Mouse (Mus musculus): Measurements from ENCODE around the gene Selenoh. TPM values are rescaled to one million over a fixed set of nuclear protein-coding genes. Genes with fewer than 3 reads are reported as not detected.
A peak's percentile ranks its signal among the peaks of the same experiment; 100 is the strongest.
"Not testable (repeated sequence)": the region's sequence is repeated elsewhere in the genome, so short reads cannot be mapped to it uniquely, and the experiment has no call there.

Selenoh gene
- polyA plus RNA-seq, 2 experiments: 224 to 274 TPM

GRCm38 (mm10) chr2:84682605-84683183 lies 12.1 kb upstream of the Selenoh start:
- Histone ChIP-seq H3K4me2 (replicated peaks; ENCODE audit: low read depth, low read length, severe bottlenecking) (no peak overlapping the region), H3K4me1 (ENCODE audit: control insufficient read depth, insufficient read depth, low read length) (peaks cover 5% of the 10 kb centered on the region; the same call in 1 of the 2 replicates), H3K27me3 (ENCODE audit: control insufficient read depth, insufficient read depth, low read length) (no peaks in the 10 kb centered on the region), H3K4me3 (replicated peaks; ENCODE audit: low read length) (no peak overlapping the region), H3K27ac (replicated peaks; ENCODE audit: low read depth, low read length) (no peak overlapping the region), H3K9me3 (ENCODE audit: control insufficient read depth, low read length) (no peaks in the 10 kb centered on the region), H3K9ac (ENCODE audit: low read depth, low read length, severe bottlenecking) (no peak overlapping the region), H3K36me3 (ENCODE audit: control insufficient read depth, insufficient read depth, low read length) (peaks cover 42% of the 10 kb centered on the region)
- WGBS: 79% methylated on average over 6 of the region's 6 CpGs
- ATAC-seq (ENCODE audit: low FRiP score, low read depth): no peak
- DNase-seq (ENCODE audit: low spot score): no peak
- TF ChIP-seq POLR2A (IDR thresholded peaks at IDR 0.05; ENCODE audit: borderline replicate concordance, extremely low read depth, insufficient read depth, insufficient read length): no peak

- no peaks in the 10 kb centered on the region for H3K9me3 ChIP-seq (ENCODE audit: control insufficient read depth, low read length)
- no peaks in the 10 kb centered on the region for H3K27me3 ChIP-seq (ENCODE audit: control insufficient read depth, insufficient read depth, low read length)
- H3K27ac ChIP-seq (replicated peaks; ENCODE audit: low read depth, low read length): peak within 1 kb of the TSS; percentile 52; the same call in 1 of the 2 replicates
- H3K4me1 ChIP-seq (ENCODE audit: control insufficient read depth, insufficient read depth, low read length): peaks cover 12% of the 10 kb centered on the region
- H3K9ac ChIP-seq (ENCODE audit: low read depth, low read length, severe bottlenecking): peak within 1 kb of the TSS; percentile 80
- peaks cover 37% of the 10 kb centered on the region for H3K36me3 ChIP-seq (ENCODE audit: control insufficient read depth, insufficient read depth, low read length)
- peak within 1 kb of the TSS; percentile 70 for H3K4me2 ChIP-seq (replicated peaks; ENCODE audit: low read depth, low read length, severe bottlenecking)
- no peak for TF ChIP-seq POLR2A (IDR thresholded peaks at IDR 0.05; ENCODE audit: borderline replicate concordance, extremely low read depth, insufficient read depth, insufficient read length)
- H3K4me3 ChIP-seq (replicated peaks; ENCODE audit: low read length): peak within 1 kb of the TSS; percentile 96
- ATAC-seq (ENCODE audit: low FRiP score, low read depth): no peak
- 17% methylated on average over 8 of the region's 8 CpGs for WGBS
- no peak for DNase-seq (ENCODE audit: low spot score)
Observed at GRCm38 (mm10) chr2:84679016-84679415, 8.4 kb upstream of the Selenoh start, which contains the start of gene Tmx2. Tmx2 (minus strand) TSS chr2:84679140.

- no peaks in the 10 kb centered on the region for H3K9me3 ChIP-seq (ENCODE audit: control insufficient read depth, low read length)
- peak within 1 kb of the TSS; percentile 96 for H3K4me3 ChIP-seq (replicated peaks; ENCODE audit: low read length)
- peaks cover 12% of the 10 kb centered on the region for H3K4me1 ChIP-seq (ENCODE audit: control insufficient read depth, insufficient read depth, low read length)
- peak; percentile 100 for ATAC-seq (ENCODE audit: low FRiP score, low read depth)
- DNase-seq (ENCODE audit: low spot score): peak; percentile 100
- H3K4me2 ChIP-seq (replicated peaks; ENCODE audit: low read depth, low read length, severe bottlenecking): peak within 1 kb of the TSS; percentile 70
- WGBS: under 1% methylated on average over 41 of the region's 44 CpGs
- peak within 1 kb of the TSS; percentile 52; the same call in 1 of the 2 replicates for H3K27ac ChIP-seq (replicated peaks; ENCODE audit: low read depth, low read length)
- H3K27me3 ChIP-seq (ENCODE audit: control insufficient read depth, insufficient read depth, low read length): no peaks in the 10 kb centered on the region
- peak within 1 kb of the TSS; percentile 80 for H3K9ac ChIP-seq (ENCODE audit: low read depth, low read length, severe bottlenecking)
- H3K36me3 ChIP-seq (ENCODE audit: control insufficient read depth, insufficient read depth, low read length): peaks cover 42% of the 10 kb centered on the region
- TF ChIP-seq POLR2A (IDR thresholded peaks at IDR 0.05; ENCODE audit: borderline replicate concordance, extremely low read depth, insufficient read depth, insufficient read length): peak; percentile 30; the same call in 1 of the 2 replicates
Observed at GRCm38 (mm10) chr2:84677968-84678880, 7.7 kb upstream of the Selenoh start, which contains the start of the genes Gm28635 and Med19. Gm28635 (minus strand) TSS chr2:84678041. Med19 (plus strand) TSS chr2:84678402.

GRCm38 (mm10) chr2:84677270-84677967 lies 6.8 kb upstream of the Selenoh start:
- DNase-seq (ENCODE audit: low spot score) (no peak), ATAC-seq (ENCODE audit: low FRiP score, low read depth) (peak; percentile 46)
- Histone ChIP-seq H3K4me2 (replicated peaks; ENCODE audit: low read depth, low read length, severe bottlenecking) (peak overlapping the region; percentile 66), H3K4me3 (replicated peaks; ENCODE audit: low read length) (peak overlapping the region; percentile 96), H3K27ac (replicated peaks; ENCODE audit: low read depth, low read length) (no peak overlapping the region), H3K4me1 (ENCODE audit: control insufficient read depth, insufficient read depth, low read length) (peaks cover 12% of the 10 kb centered on the region), H3K36me3 (ENCODE audit: control insufficient read depth, insufficient read depth, low read length) (peaks cover 45% of the 10 kb centered on the region), H3K9ac (ENCODE audit: low read depth, low read length, severe bottlenecking) (peak overlapping the region; percentile 44; the same call in 1 of the 2 replicates), H3K27me3 (ENCODE audit: control insufficient read depth, insufficient read depth, low read length) (no peaks in the 10 kb centered on the region), H3K9me3 (ENCODE audit: control insufficient read depth, low read length) (no peaks in the 10 kb centered on the region)
- 11% methylated on average over 22 of the region's 22 CpGs for WGBS
- no peak for TF ChIP-seq POLR2A (IDR thresholded peaks at IDR 0.05; ENCODE audit: borderline replicate concordance, extremely low read depth, insufficient read depth, insufficient read length)

- H3K4me1 ChIP-seq (ENCODE audit: control insufficient read depth, insufficient read depth, low read length); H3K27ac ChIP-seq (replicated peaks; ENCODE audit: low read depth, low read length); H3K9ac ChIP-seq (ENCODE audit: low read depth, low read length, severe bottlenecking); ATAC-seq (ENCODE audit: low FRiP score, low read depth); H3K4me3 ChIP-seq (replicated peaks; ENCODE audit: low read length); H3K9me3 ChIP-seq (ENCODE audit: control insufficient read depth, low read length); DNase-seq (ENCODE audit: low spot score); H3K27me3 ChIP-seq (ENCODE audit: control insufficient read depth, insufficient read depth, low read length); H3K4me2 ChIP-seq (replicated peaks; ENCODE audit: low read depth, low read length, severe bottlenecking): not testable (repeated sequence)
- 58% methylated on average over 3 of the region's 5 CpGs for WGBS
- H3K36me3 ChIP-seq (ENCODE audit: control insufficient read depth, insufficient read depth, low read length): peaks cover 48% of the 10 kb centered on the region
Observed at GRCm38 (mm10) chr2:84671535-84671934, 965 bp upstream of the Selenoh start.

All from limb, embryonic 14.5 days (tissue).